Mouse (Mus musculus) brain, adult 2 months (tissue): ENCODE measurements around the gene Fuca2.

Experiments used
- DNase-seq: peaks from one replicate; pipeline ENCODE4 v3.0.0; 2011; ENCODE audit warnings: low read depth, low spot score

Fuca2 gene

GRCm38 (mm10) chr10:13528155-13528554, 28.8 kb downstream of the Fuca2 start:
- DNase-seq, result no peak

- no peak for DNase-seq
Observed at GRCm38 (mm10) chr10:13534751-13535150, 35.4 kb downstream of the Fuca2 start.

- DNase-seq, result no peak
Observed at GRCm38 (mm10) chr10:13536706-13537105, 37.4 kb downstream of the Fuca2 start.

GRCm38 (mm10) chr10:13539769-13540333, 40.5 kb downstream of the Fuca2 start:
- DNase-seq, result no peak

- no peak for DNase-seq
Observed at GRCm38 (mm10) chr10:13541721-13542120, 42.4 kb downstream of the Fuca2 start.

GRCm38 (mm10) chr10:13552646-13553497, 53.5 kb downstream of the Fuca2 start, which contains the start of the genes Adat2 and Pex3:
Gene Adat2 (plus strand): TSS chr10:13552894.
Gene Pex3 (minus strand): TSS chr10:13553142.
- peak; percentile 96 for DNase-seq

- DNase-seq, result no peak
Observed at GRCm38 (mm10) chr10:13553498-13553985, 54.2 kb downstream of the Fuca2 start.

- DNase-seq, result no peak
Observed at GRCm38 (mm10) chr10:13554316-13554715, 55.0 kb downstream of the Fuca2 start.

GRCm38 (mm10) chr10:13560014-13560674, 60.8 kb downstream of the Fuca2 start:
- no peak for DNase-seq

- DNase-seq, result peak; percentile 90
Observed at GRCm38 (mm10) chr10:13564364-13565079, 65.2 kb downstream of the Fuca2 start.

GRCm38 (mm10) chr10:13565080-13565448, 65.7 kb downstream of the Fuca2 start:
- no peak for DNase-seq

- no peak for DNase-seq
Observed at GRCm38 (mm10) chr10:13566393-13566792, 67.1 kb downstream of the Fuca2 start.
